Mouse (Mus musculus) megakaryocyte, embryonic 14.5 days (primary cell): ENCODE results near the gene Mef2b. TPM values are rescaled to one million over a fixed set of nuclear protein-coding genes. Genes with fewer than 3 reads are reported as not detected.

ENCODE experiments used
- H3K27me3 ChIP-seq: replicated peaks from 2 replicates; pipeline ENCODE3; 2012; ENCODE audit warnings: inconsistent platforms
- H3K36me3 ChIP-seq: replicated peaks from 2 replicates; pipeline ENCODE3; 2012; ENCODE audit warnings: low read length, inconsistent platforms, mixed read lengths
- H3K4me1 ChIP-seq: 2 replicates; pipeline ENCODE4 v1.6.1; 2012; ENCODE audit warnings: inconsistent platforms
- H3K4me3 ChIP-seq: replicated peaks from 2 replicates; pipeline ENCODE3; 2012; ENCODE audit warnings: moderate library complexity, mild to moderate bottlenecking, inconsistent platforms
- H3K9me3 ChIP-seq: 2 replicates; pipeline ENCODE4 v1.6.1; 2012; ENCODE audit warnings: inconsistent platforms
- FLI1 ChIP-seq: IDR thresholded peaks from 2 replicates; pipeline ENCODE4 v1.6.1; 2012; ENCODE audit warnings: low read length, inconsistent platforms, mixed read lengths
- GATA1 ChIP-seq: IDR thresholded peaks from 3 replicates; pipeline ENCODE4 v1.6.1; 2012; ENCODE audit warnings: mixed read lengths, low read length, inconsistent platforms, borderline replicate concordance
- polyA plus RNA-seq: library from polyadenylated mRNA; stranded (reverse); fragments of >175 nt; gene quantifications from 2 replicates; pipeline ENCODE4 v1.2.3, GENCODE M21; 2012; ENCODE audit warnings: low replicate concordance; ENCODE audit not compliant: insufficient read depth

Gene Mef2b
- polyA plus RNA-seq, 1 experiment = 1.9 TPM

GRCm38 (mm10) chr8:70131166-70131883 lies 8.2 kb upstream of the Mef2b start, which contains the start of gene Nr2c2ap:
TSS of gene Nr2c2ap (plus strand) at chr8:70131333.
- TF ChIP-seq GATA1 (no peak), FLI1 (no peak)
- Histone ChIP-seq H3K9me3 (no peaks in the 10 kb centered on the region), H3K36me3 (peaks cover 42% of the 10 kb centered on the region), H3K4me3 (peak within 1 kb of the TSS; percentile 93), H3K27me3 (no peaks in the 10 kb centered on the region), H3K4me1 (peaks cover 64% of the 10 kb centered on the region)

GRCm38 (mm10) chr8:70134086-70134485 lies 5.4 kb upstream of the Mef2b start:
- Histone ChIP-seq H3K4me3 (no peak overlapping the region), H3K36me3 (peaks cover 52% of the 10 kb centered on the region), H3K27me3 (no peaks in the 10 kb centered on the region), H3K9me3 (no peaks in the 10 kb centered on the region), H3K4me1 (peaks cover 71% of the 10 kb centered on the region)
- no peak for TF ChIP-seq GATA1
- no peak for TF ChIP-seq FLI1

GRCm38 (mm10) chr8:70134931-70135330 lies 4.6 kb upstream of the Mef2b start:
- Histone ChIP-seq H3K4me1 (peaks cover 64% of the 10 kb centered on the region), H3K4me3 (peak overlapping the region; percentile 64), H3K9me3 (no peaks in the 10 kb centered on the region), H3K27me3 (no peaks in the 10 kb centered on the region), H3K36me3 (peaks cover 52% of the 10 kb centered on the region)
- no peak for TF ChIP-seq FLI1

- Histone ChIP-seq H3K36me3 (peaks cover 56% of the 10 kb centered on the region), H3K4me1 (peaks cover 68% of the 10 kb centered on the region), H3K27me3 (no peaks in the 10 kb centered on the region), H3K4me3 (no peak overlapping the region), H3K9me3 (no peaks in the 10 kb centered on the region)
- TF ChIP-seq GATA1 (no peak), FLI1 (no peak)
Measured at GRCm38 (mm10) chr8:70136591-70136990, 2.9 kb upstream of the Mef2b start.

GRCm38 (mm10) chr8:70137890-70138289 lies 1.6 kb upstream of the Mef2b start:
- TF ChIP-seq GATA1 (no peak), FLI1 (no peak)
- Histone ChIP-seq H3K4me1 (peaks cover 62% of the 10 kb centered on the region), H3K27me3 (no peaks in the 10 kb centered on the region), H3K9me3 (no peaks in the 10 kb centered on the region), H3K4me3 (peak overlapping the region; percentile 96), H3K36me3 (peaks cover 62% of the 10 kb centered on the region)

GRCm38 (mm10) chr8:70139981-70140380 lies 470 bp downstream of the Mef2b start:
- Histone ChIP-seq H3K4me1 (peaks cover 41% of the 10 kb centered on the region), H3K4me3 (peak overlapping the region; percentile 96), H3K27me3 (no peaks in the 10 kb centered on the region), H3K9me3 (no peaks in the 10 kb centered on the region), H3K36me3 (peaks cover 61% of the 10 kb centered on the region)
- no peak for TF ChIP-seq GATA1
- TF ChIP-seq FLI1 = no peak

GRCm38 (mm10) chr8:70147678-70148607 lies 8.4 kb downstream of the Mef2b start:
- H3K36me3 ChIP-seq = peaks cover 64% of the 10 kb centered on the region
- no peaks in the 10 kb centered on the region for H3K27me3 ChIP-seq
- peak overlapping the region; percentile 42 for H3K4me3 ChIP-seq
- H3K4me1 ChIP-seq = peaks cover 40% of the 10 kb centered on the region
- TF ChIP-seq GATA1 = no peak
- no peak for TF ChIP-seq FLI1
- H3K9me3 ChIP-seq = no peaks in the 10 kb centered on the region

- no peak for TF ChIP-seq GATA1
- TF ChIP-seq FLI1 = no peak
- Histone ChIP-seq H3K9me3 (no peaks in the 10 kb centered on the region), H3K36me3 (peaks cover 42% of the 10 kb centered on the region), H3K4me1 (peaks cover 43% of the 10 kb centered on the region), H3K27me3 (peaks cover 5% of the 10 kb centered on the region), H3K4me3 (no peak overlapping the region)
Measured at GRCm38 (mm10) chr8:70150158-70150557, 10.6 kb downstream of the Mef2b start.

- H3K36me3 ChIP-seq = peaks cover 17% of the 10 kb centered on the region
- no peaks in the 10 kb centered on the region for H3K9me3 ChIP-seq
- peaks cover 28% of the 10 kb centered on the region for H3K27me3 ChIP-seq
- peaks cover 37% of the 10 kb centered on the region for H3K4me1 ChIP-seq
- TF ChIP-seq GATA1 (no peak), FLI1 (no peak)
- H3K4me3 ChIP-seq = peak overlapping the region; percentile 80
Measured at GRCm38 (mm10) chr8:70152537-70153257, 13.2 kb downstream of the Mef2b start.
